Mouse (Mus musculus): ENCODE measurements around the gene Spock3. TPM values are rescaled to one million over a fixed set of nuclear protein-coding genes. Genes with fewer than 3 reads are reported as not detected.
"Not testable (repeated sequence)": the region's sequence is repeated elsewhere in the genome, so short reads cannot be mapped to it uniquely, and the experiment has no call there.

The Spock3 gene
- not detected for polyA plus RNA-seq (2017; shearing (Covaris generic))

GRCm38 (mm10) chr8:62950709-62951108 lies at the start of gene Spock3:
Spock3 (plus strand) TSS chr8:62951009.
- no peak for ATAC-seq

- ATAC-seq = no peak
Observed at GRCm38 (mm10) chr8:62951173-62952134, 645 bp downstream of the Spock3 start.

- ATAC-seq = no peak
Observed at GRCm38 (mm10) chr8:62952481-62952880, 1.7 kb downstream of the Spock3 start.

DNA sequence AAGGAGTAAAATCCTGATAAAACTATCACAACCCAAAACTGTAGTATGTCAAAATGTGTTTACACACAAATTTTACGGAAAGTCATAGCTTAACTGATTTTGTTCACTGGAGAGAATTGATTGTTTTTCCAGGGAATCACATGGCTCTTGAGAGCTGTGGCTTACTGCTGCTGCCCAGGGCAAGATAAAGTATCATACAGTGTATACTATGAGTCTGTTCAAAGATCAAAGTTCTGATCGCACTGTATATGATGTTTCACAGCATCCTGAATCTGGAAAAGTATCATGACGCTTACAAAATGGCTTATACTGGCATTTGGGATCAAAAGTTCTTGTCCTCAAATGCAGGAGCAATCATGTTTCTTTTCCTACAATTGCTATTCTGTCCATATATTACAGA lies 11.8 kb downstream of the Spock3 start:
- no peak for ATAC-seq

DNA sequence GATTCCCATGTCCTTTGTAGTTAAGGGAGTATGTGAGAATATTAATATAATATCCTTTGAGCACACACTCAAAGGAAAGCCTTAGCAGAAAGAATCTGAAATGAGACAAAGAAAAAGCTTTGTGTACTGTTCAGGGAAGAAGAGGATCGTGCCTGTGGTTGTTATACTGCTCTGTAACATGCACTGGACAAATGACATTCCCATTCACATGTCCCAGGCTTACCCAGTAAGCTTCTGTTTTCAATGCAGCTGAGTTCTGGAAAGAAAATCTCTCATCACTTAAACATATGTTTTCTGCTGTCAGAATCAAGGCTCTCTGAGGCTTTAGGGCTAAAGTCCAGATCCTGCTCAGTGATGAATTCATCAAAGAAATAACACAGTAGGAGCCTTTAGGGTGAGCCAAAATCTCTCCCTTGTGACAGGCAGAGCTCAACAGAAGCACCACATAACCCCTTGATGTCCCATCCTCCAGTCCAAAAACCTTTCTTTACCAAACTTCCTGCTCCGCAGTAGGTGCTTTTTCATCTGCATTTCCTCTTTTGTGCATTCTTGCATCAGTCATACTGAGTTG lies 19.1 kb downstream of the Spock3 start:
- no peak for ATAC-seq

DNA sequence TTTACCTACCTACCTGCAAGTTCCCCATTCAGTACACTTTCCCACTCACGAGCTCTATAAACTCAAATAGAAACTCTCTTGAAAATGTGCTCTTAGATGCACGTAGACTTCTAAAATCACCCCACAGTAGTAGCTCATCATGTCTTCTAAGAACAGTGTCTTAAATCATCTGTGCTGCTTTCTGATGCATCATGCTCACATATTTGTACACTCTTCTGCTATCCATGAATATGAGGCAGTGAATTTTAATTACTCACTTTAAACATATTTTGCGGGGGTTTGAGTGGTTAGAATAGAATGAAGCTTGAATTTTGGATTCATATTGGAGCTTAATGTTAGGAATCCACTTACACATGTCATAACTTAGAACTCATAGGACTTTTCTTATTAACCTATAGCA lies 138.2 kb downstream of the Spock3 start:
- ATAC-seq = no peak

DNA sequence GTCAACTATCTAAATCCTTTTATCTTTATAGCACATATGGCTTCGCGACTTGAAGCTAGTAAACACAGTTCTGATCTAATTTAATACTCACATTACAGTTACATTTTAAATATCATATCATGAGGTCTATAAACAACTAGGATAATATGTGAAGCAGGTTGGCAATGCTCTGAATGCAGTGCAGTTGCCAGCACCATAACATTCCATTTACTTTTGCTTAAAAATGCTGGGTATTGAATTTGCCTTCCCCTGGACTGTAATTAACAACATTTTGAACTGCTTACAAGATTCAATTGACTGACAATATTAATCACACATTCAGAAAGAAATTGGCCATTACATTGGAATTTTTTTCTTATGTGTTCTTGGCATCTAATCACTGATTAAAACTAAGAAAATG lies 147.4 kb downstream of the Spock3 start:
- ATAC-seq = no peak

GRCm38 (mm10) chr8:63109761-63110160 lies 159.0 kb downstream of the Spock3 start:
- no peak for ATAC-seq

DNA sequence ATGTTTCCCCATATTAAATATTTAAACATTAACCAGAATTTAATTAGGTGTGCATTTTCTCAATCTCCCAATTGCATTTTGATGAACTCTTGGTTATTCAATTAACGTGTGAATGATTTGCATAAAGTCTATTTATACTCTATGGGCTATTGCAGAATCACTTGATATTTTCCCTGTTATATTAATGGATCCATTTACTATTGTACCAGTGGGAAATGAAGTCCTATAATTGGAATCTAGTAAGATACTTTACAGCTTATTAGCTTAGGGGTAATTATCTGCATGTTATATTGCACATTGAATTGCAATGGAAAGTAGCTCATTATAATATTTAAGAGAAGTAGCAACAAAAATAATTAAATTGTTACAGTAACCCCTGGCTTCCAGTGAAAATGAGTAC lies 162.1 kb downstream of the Spock3 start:
- no peak for ATAC-seq

- ATAC-seq = no peak
Observed at GRCm38 (mm10) chr8:63120508-63120907, 169.7 kb downstream of the Spock3 start.

DNA sequence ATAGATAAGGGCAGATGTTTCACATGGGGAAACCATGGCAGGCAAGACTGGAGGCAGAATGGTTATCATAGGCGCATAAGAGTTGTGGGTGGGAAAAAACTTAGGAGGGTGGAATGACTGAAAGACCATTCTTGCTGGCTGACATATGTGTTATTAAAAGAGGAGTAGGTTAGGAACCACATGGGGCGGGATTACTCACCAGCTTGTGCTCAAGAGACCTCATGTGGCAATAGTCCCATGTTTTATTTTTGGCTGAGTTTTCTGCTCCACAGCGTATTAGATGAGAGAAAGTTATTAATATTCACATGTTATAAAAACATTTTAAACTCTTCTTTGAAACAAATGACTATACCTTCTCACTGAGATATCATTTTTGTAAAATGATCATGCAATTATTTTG lies 184.6 kb downstream of the Spock3 start:
- ATAC-seq = no peak

DNA sequence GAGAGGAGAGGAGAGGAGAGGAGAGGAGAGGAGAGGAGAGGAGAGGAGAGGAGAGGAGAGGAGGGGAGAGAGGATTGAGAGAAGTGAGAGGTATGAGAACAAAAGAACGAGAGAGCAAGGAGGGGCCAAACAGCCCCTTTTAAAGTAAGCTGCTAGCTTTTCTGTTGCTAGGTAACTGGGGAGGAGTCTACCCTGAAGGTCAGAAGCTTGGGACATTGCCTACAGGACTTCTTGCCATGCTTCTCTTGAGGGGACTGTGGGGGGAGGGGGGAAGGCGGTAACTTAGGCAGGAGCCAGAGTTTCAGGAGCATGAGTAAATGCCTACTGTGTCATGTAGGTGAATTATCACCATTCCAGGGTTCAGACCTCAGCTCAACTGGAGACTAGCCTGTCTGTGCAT lies 213.1 kb downstream of the Spock3 start:
- not testable (repeated sequence) for ATAC-seq

DNA sequence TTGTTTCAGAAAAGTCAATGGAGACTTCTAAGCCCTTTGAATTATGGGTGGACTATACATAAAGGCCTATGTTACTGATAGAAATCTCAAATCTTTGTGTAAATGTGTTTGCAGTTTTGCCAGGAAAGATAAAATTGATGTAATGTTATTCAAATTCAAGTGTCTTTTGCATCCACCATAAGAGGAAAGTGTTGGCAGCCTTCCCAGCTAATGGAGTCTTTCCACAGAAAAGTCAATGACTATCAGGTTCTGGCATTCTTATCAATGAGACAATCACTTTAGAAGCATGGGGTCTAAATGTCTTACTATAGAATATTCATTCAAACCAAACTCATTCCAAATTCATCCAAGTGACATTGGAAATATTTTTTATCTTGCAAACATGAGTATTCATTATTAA lies 214.5 kb downstream of the Spock3 start:
- no peak for ATAC-seq

- ATAC-seq = no peak
Observed at GRCm38 (mm10) chr8:63169956-63170355, 219.1 kb downstream of the Spock3 start.

- no peak for ATAC-seq
Observed at GRCm38 (mm10) chr8:63181272-63181671, 230.5 kb downstream of the Spock3 start.

GRCm38 (mm10) chr8:63258812-63259385 lies 308.1 kb downstream of the Spock3 start:
- ATAC-seq = no peak

DNA sequence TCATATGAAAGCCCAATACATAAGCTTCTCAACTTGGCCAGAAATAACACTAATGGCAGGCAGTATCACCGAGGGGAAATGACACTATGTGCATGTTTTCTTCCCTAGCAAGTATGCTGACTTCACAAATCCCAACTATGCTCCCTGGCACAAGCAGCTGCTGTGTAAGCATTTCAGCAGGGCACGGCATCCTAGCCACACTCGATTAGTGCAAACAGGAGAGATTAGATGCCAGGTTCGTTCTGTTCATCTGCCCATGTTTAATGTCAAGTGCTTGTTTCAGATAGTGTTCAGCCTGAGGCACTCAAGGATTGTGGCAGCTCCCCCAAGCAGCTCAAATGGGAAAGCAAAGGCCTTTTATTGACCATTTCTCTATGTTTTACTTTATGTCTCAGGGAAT lies 311.7 kb downstream of the Spock3 start:
- ATAC-seq = no peak

- no peak for ATAC-seq
Observed at GRCm38 (mm10) chr8:63335366-63335765, 384.6 kb downstream of the Spock3 start.

GRCm38 (mm10) chr8:63368580-63368979 lies 417.8 kb downstream of the Spock3 start:
- no peak for ATAC-seq

DNA sequence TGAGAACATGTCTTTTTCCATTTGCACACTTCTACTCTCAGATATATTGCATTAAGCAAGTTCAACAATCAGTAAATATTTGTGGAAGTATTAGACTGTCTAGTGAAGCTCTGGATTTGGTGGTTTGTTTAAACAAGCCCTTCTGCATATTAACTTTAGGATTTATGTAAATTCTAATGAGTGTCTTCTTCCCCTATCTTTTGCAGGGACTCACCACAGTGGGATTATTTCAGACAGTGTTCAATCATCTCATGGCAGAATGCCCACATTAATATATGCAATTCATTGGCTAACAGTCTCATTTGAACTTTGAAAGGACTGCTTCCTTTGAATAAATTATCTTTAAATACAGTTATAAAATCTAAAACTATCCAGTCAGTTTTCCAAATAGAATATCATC lies 446.9 kb downstream of the Spock3 start:
- ATAC-seq = no peak

All from inflammation-experienced regulatory T-cells, adult 6 months (primary cell).